Mouse (Mus musculus) stomach, postnatal 0 days (tissue): Measurements from ENCODE around the gene Tnfrsf8. TPM values are rescaled to one million over a fixed set of nuclear protein-coding genes. Genes with fewer than 3 reads are reported as not detected.

Source experiments
- ATAC-seq: fragments of 200-750 bp; cut with Nextera tagmentation; 2 replicates; pipeline ENCODE4 v1.8.0; 2017; ENCODE audit not compliant: low FRiP score, low TSS enrichment
- DNase-seq: peaks from one replicate; pipeline ENCODE4 v3.0.0-alpha.2; 2016; ENCODE audit warnings: low spot score
- H3K27ac ChIP-seq: fragments of 300-500 bp; sonication (generic); replicated peaks from 2 replicates; pipeline ENCODE4 v1.5.1; 2014; ENCODE audit warnings: mild to moderate bottlenecking, control low read depth
- H3K27me3 ChIP-seq: fragments of 300-500 bp; sonication (generic); 2 replicates; pipeline ENCODE4 v1.6.1; 2014; ENCODE audit warnings: low read length; ENCODE audit not compliant: control insufficient read depth, insufficient read depth
- H3K36me3 ChIP-seq: fragments of 300-500 bp; sonication (generic); 2 replicates; pipeline ENCODE4 v1.6.1; 2014; ENCODE audit warnings: low read length, mixed read lengths; ENCODE audit not compliant: control insufficient read depth, insufficient read depth
- H3K4me1 ChIP-seq: fragments of 300-500 bp; sonication (generic); replicated peaks from 2 replicates; pipeline ENCODE4 v1.6.1; 2014; ENCODE audit warnings: antibody characterized with exemption; ENCODE audit not compliant: control insufficient read depth, insufficient read depth
- H3K4me2 ChIP-seq: fragments of 300-500 bp; sonication (generic); replicated peaks from 2 replicates; pipeline ENCODE4 v1.6.1; 2014; ENCODE audit warnings: low read depth, mild to moderate bottlenecking, control low read depth, moderate library complexity
- H3K4me3 ChIP-seq: fragments of 300-500 bp; sonication (generic); 2 replicates; pipeline ENCODE4 v1.5.1; 2014; ENCODE audit warnings: low read depth, low read length, control low read depth
- H3K9ac ChIP-seq: fragments of 300-500 bp; sonication (generic); 2 replicates; pipeline ENCODE4 v1.6.1; 2014; ENCODE audit warnings: mild to moderate bottlenecking, low read length, control low read depth, mixed read lengths
- H3K9me3 ChIP-seq: fragments of 300-500 bp; sonication (generic); 2 replicates; pipeline ENCODE4 v1.6.1; 2016; ENCODE audit warnings: low read length; ENCODE audit not compliant: control insufficient read depth
- CTCF ChIP-seq: IDR thresholded peaks from 2 replicates; pipeline ENCODE4 v1.5.1; 2016; ENCODE audit warnings: antibody characterized with exemption, low read depth, mild to moderate bottlenecking, moderate library complexity
- EP300 ChIP-seq: optimal IDR thresholded peaks from 2 replicates; pipeline ENCODE3; 2016; ENCODE audit warnings: antibody characterized with exemption
- WGBS: fragments of 180-500 bp; shearing (Covaris S2); extraction: QIAGEN DNeasy Blood & Tissue Kit; methylation state at CpG from one replicate; pipeline ENCODE4 v1.1.7; 2014; 5-methylcytosine and 5-hydroxymethylcytosine counted together
- polyA plus RNA-seq: library from polyadenylated mRNA; unstranded; fragments of >200 nt; fragmentation: Nextera tagmentation; extraction: Ambion mirVana; gene quantifications from 2 replicates; pipeline ENCODE4 v1.2.1, GENCODE M21; 2015

The Tnfrsf8 gene
- polyA plus RNA-seq, 1 experiment from 2014 or later: 0.04 TPM

- no peak overlapping the region for H3K4me3 ChIP-seq
- no peak overlapping the region for H3K4me2 ChIP-seq
- H3K4me1 ChIP-seq: no peaks in the 10 kb centered on the region
- DNase-seq (no peak), ATAC-seq (no peak)
- H3K36me3 ChIP-seq: no peaks in the 10 kb centered on the region
- no peak overlapping the region for H3K27ac ChIP-seq
- TF ChIP-seq EP300: no peak
- TF ChIP-seq CTCF: no peak
- H3K27me3 ChIP-seq: no peaks in the 10 kb centered on the region
- H3K9ac ChIP-seq: no peak overlapping the region
- WGBS: 83% methylated on average over 4 of the region's 4 CpGs
- no peaks in the 10 kb centered on the region for H3K9me3 ChIP-seq
Observed at GRCm38 (mm10) chr4:145304109-145304508, 10.9 kb downstream of the Tnfrsf8 start.

DNA sequence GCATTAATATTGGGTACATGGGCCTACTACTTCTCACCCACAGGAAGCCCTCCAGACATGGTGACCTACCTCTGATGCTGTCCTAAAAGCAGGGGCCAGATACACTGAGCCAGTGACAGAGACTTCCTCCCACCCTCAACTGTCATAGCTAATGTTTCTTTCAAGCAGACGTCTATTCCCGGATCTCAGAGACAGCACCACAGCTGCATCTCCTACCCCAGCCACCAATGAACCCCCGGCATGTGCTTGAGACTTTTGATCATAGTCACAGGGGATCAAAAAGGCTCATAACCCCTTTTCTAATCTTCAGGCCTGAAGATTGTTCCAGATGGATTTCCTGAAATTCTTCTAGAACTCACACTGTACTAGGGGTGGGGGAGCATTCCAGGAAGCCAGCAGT is 12.9 kb downstream of the Tnfrsf8 start:
- no peak for ATAC-seq
- Histone ChIP-seq H3K36me3 (no peaks in the 10 kb centered on the region), H3K4me3 (no peak overlapping the region), H3K4me2 (no peak overlapping the region), H3K9ac (no peak overlapping the region), H3K27ac (no peak overlapping the region), H3K9me3 (no peaks in the 10 kb centered on the region), H3K4me1 (no peaks in the 10 kb centered on the region), H3K27me3 (no peaks in the 10 kb centered on the region)
- 63% methylated on average over 3 of the region's 3 CpGs for WGBS
- TF ChIP-seq EP300 (no peak), CTCF (no peak)
- DNase-seq: no peak

GRCm38 (mm10) chr4:145300210-145300927 is 14.6 kb downstream of the Tnfrsf8 start:
- Histone ChIP-seq H3K4me1 (no peaks in the 10 kb centered on the region), H3K9me3 (no peaks in the 10 kb centered on the region), H3K27ac (no peak overlapping the region), H3K4me3 (no peak overlapping the region), H3K4me2 (no peak overlapping the region; the same call in 1 of the 2 replicates), H3K36me3 (no peaks in the 10 kb centered on the region), H3K9ac (no peak overlapping the region), H3K27me3 (no peaks in the 10 kb centered on the region)
- 37% methylated on average over 12 of the region's 12 CpGs for WGBS
- DNase-seq (peak; percentile 22), ATAC-seq (peak; percentile 36; the same call in 1 of the 2 replicates)
- TF ChIP-seq EP300: no peak
- no peak for TF ChIP-seq CTCF

- Histone ChIP-seq H3K9me3 (no peaks in the 10 kb centered on the region), H3K4me1 (no peaks in the 10 kb centered on the region), H3K27ac (no peak overlapping the region), H3K36me3 (no peaks in the 10 kb centered on the region), H3K4me3 (no peak overlapping the region), H3K27me3 (no peaks in the 10 kb centered on the region), H3K9ac (no peak overlapping the region), H3K4me2 (no peak overlapping the region)
- no peak for TF ChIP-seq EP300
- TF ChIP-seq CTCF: no peak
- 89% methylated on average over 8 of the region's 8 CpGs for WGBS
- ATAC-seq (no peak), DNase-seq (no peak)
Observed at GRCm38 (mm10) chr4:145299355-145299754, 15.6 kb downstream of the Tnfrsf8 start.

- Histone ChIP-seq H3K27me3 (no peaks in the 10 kb centered on the region), H3K4me3 (no peak overlapping the region), H3K36me3 (no peaks in the 10 kb centered on the region), H3K9me3 (no peaks in the 10 kb centered on the region), H3K4me2 (no peak overlapping the region), H3K27ac (no peak overlapping the region), H3K4me1 (no peaks in the 10 kb centered on the region), H3K9ac (no peak overlapping the region)
- no peak for ATAC-seq
- WGBS: 86% methylated on average over 7 of the region's 7 CpGs
- DNase-seq: no peak
- TF ChIP-seq EP300: no peak
Observed at GRCm38 (mm10) chr4:145298846-145299245, 16.1 kb downstream of the Tnfrsf8 start.

DNA sequence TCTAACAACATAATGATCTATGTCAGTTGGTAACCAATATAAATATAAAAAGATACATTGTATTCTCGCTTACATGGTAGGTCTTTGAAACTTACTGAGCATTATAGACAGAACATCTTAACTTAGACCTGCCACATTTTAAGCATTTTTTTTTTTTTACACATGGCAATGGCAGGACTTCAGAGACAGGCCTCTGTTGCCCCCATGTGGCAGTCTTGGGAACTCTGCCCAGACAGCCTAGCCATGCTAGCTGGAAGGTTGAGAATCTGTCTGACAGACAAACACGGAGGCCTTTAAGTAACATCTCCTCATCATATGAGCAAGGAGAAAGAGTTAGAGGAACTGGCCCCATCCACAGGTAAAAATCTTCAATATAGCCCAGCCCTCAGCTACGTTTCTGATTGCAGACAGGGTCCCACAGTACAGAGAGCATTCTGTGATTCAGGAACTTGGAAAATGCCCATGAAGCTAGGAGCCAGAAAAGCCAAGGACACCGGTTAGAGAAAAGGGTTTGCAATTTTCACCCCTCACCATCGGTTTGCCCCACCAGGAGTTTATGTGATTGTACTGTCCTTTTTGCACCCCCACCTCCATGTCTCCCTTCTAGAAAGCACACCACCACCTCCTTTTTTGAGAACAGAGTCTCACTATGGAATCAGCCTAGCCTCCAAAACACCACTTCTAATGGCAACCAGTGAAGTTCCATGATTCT is 19.2 kb downstream of the Tnfrsf8 start:
- H3K27me3 ChIP-seq: no peaks in the 10 kb centered on the region
- no peaks in the 10 kb centered on the region for H3K36me3 ChIP-seq
- DNase-seq (peak; percentile 65), ATAC-seq (0 out of 2 replicates have a peak, but pooled peaks have one; percentile 26)
- no peak overlapping the region for H3K4me3 ChIP-seq
- TF ChIP-seq EP300 (no peak), CTCF (peak; percentile 88)
- no peak overlapping the region for H3K9ac ChIP-seq
- H3K4me2 ChIP-seq: no peak overlapping the region
- no peak overlapping the region for H3K27ac ChIP-seq
- no peaks in the 10 kb centered on the region for H3K9me3 ChIP-seq
- no peaks in the 10 kb centered on the region for H3K4me1 ChIP-seq
- 51% methylated on average over 5 of the region's 5 CpGs for WGBS
